Mouse (Mus musculus): ENCODE data around the gene Fam213b.

DNA sequence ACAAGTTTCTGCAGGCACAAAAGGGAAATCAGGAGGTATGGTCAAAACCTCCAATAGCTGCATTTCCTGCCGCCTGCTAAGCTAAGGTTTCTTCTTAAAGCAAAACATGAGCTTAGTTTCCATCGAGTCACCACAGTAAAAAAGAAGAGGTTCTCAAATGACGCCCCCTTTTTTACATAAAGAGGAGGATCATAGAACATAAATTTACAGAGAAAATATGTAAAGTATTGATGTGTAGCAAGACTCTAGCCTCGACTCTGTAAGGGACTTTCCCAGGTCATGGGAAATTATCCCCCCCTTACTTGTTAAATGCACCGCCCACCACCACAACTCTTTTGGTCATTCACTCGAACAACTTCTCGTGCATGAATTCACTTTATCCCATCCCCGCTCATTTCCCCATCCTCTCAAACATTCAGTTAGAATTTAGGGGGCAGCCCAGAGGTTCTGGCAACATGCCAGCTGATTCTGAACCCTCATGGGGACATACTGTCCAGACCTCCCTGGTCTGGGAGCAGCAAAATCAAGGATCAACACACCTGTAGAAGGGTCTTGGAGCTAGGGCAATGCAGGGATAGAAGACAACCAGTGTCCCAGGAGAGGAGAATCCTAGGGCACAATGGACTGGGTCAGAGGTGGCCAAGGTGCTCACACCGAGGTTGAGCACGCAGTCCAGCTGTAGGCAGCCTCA, 43.8 kb upstream of the Fam213b start:
- TF ChIP-seq CTCF (IDR thresholded peaks at IDR 0.05; ENCODE audit: low read depth) (no peak), EP300 (IDR thresholded peaks at IDR 0.05; ENCODE audit: low read depth) (no peak)

Measured in liver, embryonic 14.5 days (tissue).